Mouse (Mus musculus): ENCODE results near the gene Lrrc2.
A peak's percentile ranks its signal among the peaks of the same experiment; 100 is the strongest.

The Lrrc2 gene

GRCm38 (mm10) chr9:110951397-110951796, at the start of gene Lrrc2:
TSS of gene Lrrc2 (plus strand) at chr9:110951545.
- no peak for DNase-seq (ENCODE audit: low spot score)

GRCm38 (mm10) chr9:110902271-110902670, 49.1 kb upstream of the Lrrc2 start:
- peak; percentile 57 for DNase-seq (ENCODE audit: low spot score)

GRCm38 (mm10) chr9:110907201-110907837, 44.0 kb upstream of the Lrrc2 start:
- no peak for DNase-seq (ENCODE audit: low spot score)

- DNase-seq (ENCODE audit: low spot score), result no peak
Measured at GRCm38 (mm10) chr9:110907838-110908630, 43.3 kb upstream of the Lrrc2 start.

- no peak for DNase-seq (ENCODE audit: low spot score)
Measured at GRCm38 (mm10) chr9:110908631-110909016, 42.7 kb upstream of the Lrrc2 start.

GRCm38 (mm10) chr9:110909371-110909967, 41.9 kb upstream of the Lrrc2 start:
- no peak for DNase-seq (ENCODE audit: low spot score)

GRCm38 (mm10) chr9:110914631-110915236, 36.6 kb upstream of the Lrrc2 start:
- DNase-seq (ENCODE audit: low spot score), result no peak

- DNase-seq (ENCODE audit: low spot score), result no peak
Measured at GRCm38 (mm10) chr9:110915466-110915865, 35.9 kb upstream of the Lrrc2 start.

GRCm38 (mm10) chr9:110916786-110917185, 34.6 kb upstream of the Lrrc2 start, which contains the start of gene Fam240a:
TSS of gene Fam240a (minus strand) at chr9:110916861.
- no peak for DNase-seq (ENCODE audit: low spot score)

GRCm38 (mm10) chr9:110920665-110921419, 30.5 kb upstream of the Lrrc2 start:
- DNase-seq (ENCODE audit: low spot score), result no peak

GRCm38 (mm10) chr9:110922759-110923158, 28.6 kb upstream of the Lrrc2 start:
- peak; percentile 70 for DNase-seq (ENCODE audit: low spot score)

GRCm38 (mm10) chr9:110931573-110931972, 19.8 kb upstream of the Lrrc2 start:
- peak; percentile 14 for DNase-seq (ENCODE audit: low spot score)

- no peak for DNase-seq (ENCODE audit: low spot score)
Measured at GRCm38 (mm10) chr9:110933850-110934437, 17.4 kb upstream of the Lrrc2 start.

GRCm38 (mm10) chr9:110935941-110936340, 15.4 kb upstream of the Lrrc2 start:
- no peak for DNase-seq (ENCODE audit: low spot score)

- DNase-seq (ENCODE audit: low spot score), result no peak
Measured at GRCm38 (mm10) chr9:110937506-110938490, 13.5 kb upstream of the Lrrc2 start.

GRCm38 (mm10) chr9:110944265-110944664, 7.1 kb upstream of the Lrrc2 start:
- peak; percentile 21 for DNase-seq (ENCODE audit: low spot score)

GRCm38 (mm10) chr9:110945343-110945742, 6.0 kb upstream of the Lrrc2 start:
- no peak for DNase-seq (ENCODE audit: low spot score)

GRCm38 (mm10) chr9:110945926-110946325, 5.4 kb upstream of the Lrrc2 start, which contains the start of gene Tdgf1:
TSS of gene Tdgf1 (minus strand) at chr9:110946158.
- DNase-seq (ENCODE audit: low spot score), result no peak

- no peak for DNase-seq (ENCODE audit: low spot score)
Measured at GRCm38 (mm10) chr9:110946548-110947044, 4.7 kb upstream of the Lrrc2 start.

- no peak for DNase-seq (ENCODE audit: low spot score)
Measured at GRCm38 (mm10) chr9:110947261-110947661, 4.1 kb upstream of the Lrrc2 start.

All from adipocyte (in vitro differentiated cells).